Mouse (Mus musculus): ENCODE data around the gene Gdnf. TPM values are rescaled to one million over a fixed set of nuclear protein-coding genes. Genes with fewer than 3 reads are reported as not detected.

Gene Gdnf
- polyA plus RNA-seq (2015; fragmentation: Nextera tagmentation; extraction: Ambion mirVana) = 0.06 TPM in 1 of 2 replicates, not detected in the other

GRCm38 (mm10) chr15:7810556-7811252 is at the start of gene Gdnf:
TSS of gene Gdnf (plus strand) at chr15:7810846.

All from urinary bladder, postnatal 0 days (tissue).